Comparison of ENCODE assay signal across 17 mouse cellular contexts in genomic region chr11:100006624-100007023, GRCm38 (mm10). TPM values are rescaled to one million over a fixed set of nuclear protein-coding genes. Genes with fewer than 3 reads are reported as not detected.
A peak's percentile ranks its signal among the peaks of the same experiment; 100 is the strongest.
DNase-seq lines count a peak whose midpoint lies in the region; ATAC-seq and TF ChIP-seq lines count a peak whose summit lies in the region.
"Had no signal": no experiment of that assay in that cellular context is flagged by ENCODE, and none has a peak within 500 bp of the region (broad histone marks: within the 10 kb centered on the region; RNA-seq: fewer than 3 reads in every experiment).

No protein-coding gene starts in this region.

- H3K9ac ChIP-seq in intestine, postnatal 0 days (ENCODE audit: low read depth, low read length) = no peak overlapping the region
- no peak overlapping the region for H3K9ac ChIP-seq in intestine, embryonic 16.5 days (ENCODE audit: low read depth, low read length)
- H3K9ac ChIP-seq: embryonic facial prominence, embryonic 13.5 days; forebrain, embryonic 15.5 days; hindbrain, embryonic 12.5 days had no signal

- H3K27me3 ChIP-seq in intestine, postnatal 0 days (replicated peaks; ENCODE audit: control insufficient read depth, insufficient read depth, low read length) = no peaks in the 10 kb centered on the region
- H3K27me3 ChIP-seq in intestine, embryonic 16.5 days (replicated peaks; ENCODE audit: control insufficient read depth, insufficient read depth, low read length) = no peaks in the 10 kb centered on the region
- H3K27me3 ChIP-seq: embryonic facial prominence, embryonic 13.5 days; forebrain, embryonic 15.5 days; hindbrain, embryonic 12.5 days had no signal

- TF ChIP-seq CTCF in intestine, postnatal 0 days (IDR thresholded peaks at IDR 0.05; ENCODE audit: low read depth) = peak; percentile 56

- no peaks in the 10 kb centered on the region for H3K9me3 ChIP-seq in intestine, postnatal 0 days (ENCODE audit: control insufficient read depth)
- H3K9me3 ChIP-seq in intestine, embryonic 16.5 days (ENCODE audit: control insufficient read depth, low read length) = no peaks in the 10 kb centered on the region
- H3K9me3 ChIP-seq: forebrain, embryonic 15.5 days; hindbrain, embryonic 12.5 days had no signal

- H3K36me3 ChIP-seq in intestine, postnatal 0 days (ENCODE audit: control insufficient read depth, insufficient read depth) = no peaks in the 10 kb centered on the region
- no peaks in the 10 kb centered on the region for H3K36me3 ChIP-seq in intestine, embryonic 16.5 days (ENCODE audit: control insufficient read depth, insufficient read depth, low read length)
- H3K36me3 ChIP-seq: embryonic facial prominence, embryonic 13.5 days; forebrain, embryonic 15.5 days; hindbrain, embryonic 12.5 days had no signal

- peak; percentile 6 for DNase-seq in thymus, postnatal 0 days (ENCODE audit: low spot score)
- DNase-seq in thymus, adult 18-20 months = no peak
- DNase-seq in ZHBTc4 (ENCODE audit: low read depth, low spot score) = peak; percentile 52
- no peak for DNase-seq in frontal cortex, postnatal 36 days (ENCODE audit: low spot score in 2 of 2)
- no peak for DNase-seq in right cerebral cortex, postnatal 36 days (ENCODE audit: low spot score in 2 of 2)
- DNase-seq: cerebellum, adult 11 months; heart, adult 18-20 months; left cerebral cortex, postnatal 4 days had no signal

- ATAC-seq in intestine, postnatal 0 days = no peak
- ATAC-seq in intestine, embryonic 16.5 days = no peak
- ATAC-seq: forebrain, embryonic 15.5 days had no signal

- H3K4me3 ChIP-seq in intestine, postnatal 0 days (ENCODE audit: low read depth, low read length) = no peak overlapping the region
- H3K4me3 ChIP-seq in intestine, embryonic 16.5 days (ENCODE audit: low read length) = no peak overlapping the region
- H3K4me3 ChIP-seq: embryonic facial prominence, embryonic 13.5 days; forebrain, embryonic 15.5 days; hindbrain, embryonic 12.5 days; myocyte had no signal

- H3K4me1 ChIP-seq in intestine, postnatal 0 days (replicated peaks; ENCODE audit: control insufficient read depth, insufficient read depth, low read length) = no peaks in the 10 kb centered on the region
- no peaks in the 10 kb centered on the region for H3K4me1 ChIP-seq in intestine, embryonic 16.5 days (ENCODE audit: control insufficient read depth, insufficient read depth, low read length)
- H3K4me1 ChIP-seq: embryonic facial prominence, embryonic 13.5 days; forebrain, embryonic 15.5 days; hindbrain, embryonic 12.5 days had no signal

- WGBS in intestine, postnatal 0 days = 52% methylated on average over 3 of the region's 3 CpGs
- WGBS in intestine, embryonic 16.5 days = 55% methylated on average over 3 of the region's 3 CpGs

- H3K4me2 ChIP-seq in intestine, postnatal 0 days (replicated peaks; ENCODE audit: low read depth) = no peak overlapping the region
- no peak overlapping the region for H3K4me2 ChIP-seq in intestine, embryonic 16.5 days (ENCODE audit: low read depth, low read length)
- H3K4me2 ChIP-seq: embryonic facial prominence, embryonic 13.5 days; forebrain, embryonic 15.5 days; hindbrain, embryonic 12.5 days had no signal

- no peak overlapping the region for H3K27ac ChIP-seq in intestine, postnatal 0 days (ENCODE audit: low read depth, low read length)
- no peak overlapping the region for H3K27ac ChIP-seq in intestine, embryonic 16.5 days (ENCODE audit: low read length)
- H3K27ac ChIP-seq: embryonic facial prominence, embryonic 13.5 days; forebrain, embryonic 15.5 days; hindbrain, embryonic 12.5 days; macrophage had no signal

RNA-seq across cellular contexts. Expression of gene Krt33a, which starts 9.4 kb away (rescaled TPM):
- not detected in 2 replicates for polyA plus RNA-seq in intestine, postnatal 0 days (2015; fragmentation: Nextera tagmentation; extraction: Ambion mirVana)
- not detected in 2 replicates for polyA plus RNA-seq in intestine, embryonic 16.5 days (2015; fragmentation: Nextera tagmentation; extraction: Ambion mirVana)
- polyA plus RNA-seq in thymus, postnatal 0 days (2015; fragmentation: Nextera tagmentation; extraction: Ambion mirVana) = 0.10 and 0.29 TPM in 2 replicates
- polyA plus RNA-seq: embryonic facial prominence, embryonic 13.5 days; forebrain, embryonic 15.5 days; hindbrain, embryonic 12.5 days; large intestine, adult 2 months; macrophage; myocyte; stomach, embryonic 14.5 days had no signal

RNA-seq across cellular contexts. Expression of gene Krtap17-1, which starts 12.8 kb away (rescaled TPM):
- polyA plus RNA-seq in intestine, postnatal 0 days (2015; fragmentation: Nextera tagmentation; extraction: Ambion mirVana) = 0.16 TPM in 1 of 2 replicates, not detected in the other
- not detected in 2 replicates for polyA plus RNA-seq in intestine, embryonic 16.5 days (2015; fragmentation: Nextera tagmentation; extraction: Ambion mirVana)
- 0.23 TPM in 1 of 2 replicates, not detected in the other for polyA plus RNA-seq in thymus, postnatal 0 days (2015; fragmentation: Nextera tagmentation; extraction: Ambion mirVana)
- polyA plus RNA-seq: forebrain, embryonic 15.5 days; hindbrain, embryonic 12.5 days; large intestine, adult 2 months; macrophage; myocyte; stomach, embryonic 14.5 days had no signal

RNA-seq across cellular contexts. Expression of gene Krtap16-1, which starts 20.2 kb away (rescaled TPM):
- polyA plus RNA-seq in intestine, postnatal 0 days (2015; fragmentation: Nextera tagmentation; extraction: Ambion mirVana) = not detected in 2 replicates
- not detected in 2 replicates for polyA plus RNA-seq in intestine, embryonic 16.5 days (2015; fragmentation: Nextera tagmentation; extraction: Ambion mirVana)
- not detected in 2 replicates for polyA plus RNA-seq in thymus, postnatal 0 days (2015; fragmentation: Nextera tagmentation; extraction: Ambion mirVana)
- polyA plus RNA-seq: embryonic facial prominence, embryonic 13.5 days; forebrain, embryonic 15.5 days; hindbrain, embryonic 12.5 days; large intestine, adult 2 months; macrophage; myocyte; stomach, embryonic 14.5 days had no signal

RNA-seq across cellular contexts. Expression of gene Krt33b, which starts 23.0 kb away (rescaled TPM):
- not detected in 2 replicates for polyA plus RNA-seq in intestine, postnatal 0 days (2015; fragmentation: Nextera tagmentation; extraction: Ambion mirVana)
- polyA plus RNA-seq in intestine, embryonic 16.5 days (2015; fragmentation: Nextera tagmentation; extraction: Ambion mirVana) = not detected in 2 replicates
- polyA plus RNA-seq in thymus, postnatal 0 days (2015; fragmentation: Nextera tagmentation; extraction: Ambion mirVana) = 0.26 and 0.30 TPM in 2 replicates
- polyA plus RNA-seq: embryonic facial prominence, embryonic 13.5 days; forebrain, embryonic 15.5 days; hindbrain, embryonic 12.5 days; large intestine, adult 2 months; macrophage had no signal

RNA-seq across cellular contexts. Expression of gene Krtap29-1, which starts 27.8 kb away (rescaled TPM):
- polyA plus RNA-seq in intestine, postnatal 0 days (2015; fragmentation: Nextera tagmentation; extraction: Ambion mirVana) = not detected in 2 replicates
- not detected in 2 replicates for polyA plus RNA-seq in intestine, embryonic 16.5 days (2015; fragmentation: Nextera tagmentation; extraction: Ambion mirVana)
- polyA plus RNA-seq in thymus, postnatal 0 days (2015; fragmentation: Nextera tagmentation; extraction: Ambion mirVana) = not detected in 2 replicates
- polyA plus RNA-seq: embryonic facial prominence, embryonic 13.5 days; forebrain, embryonic 15.5 days; hindbrain, embryonic 12.5 days; large intestine, adult 2 months; macrophage; myocyte; stomach, embryonic 14.5 days had no signal

Comparison
In these comparisons a context has a peak if more than half of its experiments do, and no peak if none do; other contexts are left out.
1. DNase-seq: peak in thymus, postnatal 0 days (single experiment) and ZHBTc4 (single experiment); none in thymus, adult 18-20 months (0 of 2), frontal cortex, postnatal 36 days (0 of 2) and right cerebral cortex, postnatal 36 days (0 of 2).